Comparison of ENCODE assay signal across 8 mouse cellular contexts in genomic region chr1:25105367-25105766, GRCm38 (mm10).
DNase-seq lines count a peak whose midpoint lies in the region; ATAC-seq lines count a peak whose summit lies in the region.

No protein-coding gene starts in this region.

- ATAC-seq in frontal cortex, adult (ENCODE audit: low TSS enrichment) = peak; percentile 87
- ATAC-seq in megakaryocyte progenitor cell, adult 5-6 weeks (replicated peaks; ENCODE audit: poor library complexity) = no peak

- DNase-seq in urinary bladder, postnatal 14 days (ENCODE audit: low spot score) = peak; percentile 60
- no peak for DNase-seq in urinary bladder, postnatal 10 days (ENCODE audit: low spot score)
- DNase-seq in kidney, adult 8-10 months = peak; percentile 77 to 82
- DNase-seq in left cerebral cortex, postnatal 10 days (ENCODE audit: extremely low spot score in 1 of 2, low spot score in 2 of 2) = peak; percentile 74 to 90
- DNase-seq in right cerebral cortex, postnatal 25 days = peak; percentile 86
- DNase-seq in retina, postnatal 1 day = no peak

- intact Hi-C loops in left cerebral cortex, postnatal 10 days (cut with DNase I) = no loop called here

Comparison
In these comparisons a context has a peak if more than half of its experiments do, and no peak if none do; other contexts are left out.
1. DNase-seq: peak in urinary bladder, postnatal 14 days (single experiment), kidney, adult 8-10 months (2 of 2), left cerebral cortex, postnatal 10 days (2 of 2) and right cerebral cortex, postnatal 25 days (single experiment); none in urinary bladder, postnatal 10 days (single experiment) and retina, postnatal 1 day (single experiment).